Mouse (Mus musculus): Measurements from ENCODE around the gene Efhc1.

- peak; percentile 58 to 82 (median 78) for TF ChIP-seq CTCF (IDR thresholded peaks at IDR 0.05 in 2 of 3, conservative IDR thresholded peaks at IDR 0.05 in 1 of 3; ENCODE audit: control insufficient read depth in 1 of 3, insufficient read depth in 1 of 3, low read depth in 2 of 3, low read length in 3 of 3, poor library complexity in 1 of 3, severe bottlenecking in 1 of 3)
- TF ChIP-seq NELFE (IDR thresholded peaks at IDR 0.05; ENCODE audit: low read depth, low read length) = no peak
Measured at GRCm38 (mm10) chr1:20939046-20939445, 12.4 kb upstream of the Efhc1 start.
